Mouse (Mus musculus) kidney, postnatal 25 days (tissue): ENCODE measurements around the gene Rpap2.

Experiments used
- DNase-seq, 2 experiments: peaks; one replicate each; pipeline ENCODE4 v3.0.0; 2021; ENCODE audit warnings: mixed read lengths in 2 of 2

Gene Rpap2

DNA sequence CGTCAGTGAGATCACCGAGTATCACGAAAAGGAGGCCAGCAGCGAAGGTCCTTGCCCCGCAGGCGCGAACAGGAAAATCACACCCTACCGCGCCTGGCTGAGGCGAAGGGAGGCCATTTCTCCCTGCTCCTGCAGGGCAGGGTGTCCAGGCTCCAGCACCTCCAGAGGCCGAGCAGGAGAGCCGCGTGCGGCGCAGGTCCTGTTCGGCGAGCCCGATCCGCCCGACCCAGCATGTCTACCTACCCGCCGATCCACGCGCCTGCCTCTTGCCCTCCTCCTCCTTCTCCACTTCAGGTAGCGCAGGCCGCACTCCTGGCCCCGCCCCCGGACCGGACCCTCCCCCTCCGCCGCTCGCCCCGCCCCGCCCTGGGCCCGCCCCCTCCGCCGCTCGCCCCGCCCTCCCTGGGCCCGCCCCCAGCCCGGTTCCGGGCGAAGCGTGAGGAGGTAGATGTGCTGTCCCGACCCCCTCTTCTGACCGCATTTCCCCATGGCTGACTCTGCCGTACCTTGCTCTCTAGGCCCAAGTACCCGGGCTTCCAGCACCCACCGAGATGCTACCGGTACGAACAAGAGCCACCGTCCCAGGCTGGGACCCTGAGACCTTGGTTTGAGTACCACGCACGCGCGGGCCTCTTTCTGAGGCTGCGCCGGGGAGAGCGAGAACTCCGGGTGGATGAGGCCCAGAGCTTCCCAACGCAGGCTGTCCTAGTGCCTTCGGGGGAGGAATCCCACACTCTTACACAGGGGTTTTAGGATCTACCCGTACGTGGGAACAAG, at the start of gene Rpap2, which contains the start of gene Glmn:
Gene Rpap2, plus strand, starts transcription at position 73 of the 777 bp plus-strand sequence.
Gene Glmn, minus strand, starts transcription at position 588 of the 777 bp plus-strand sequence.
- DNase-seq = peak; percentile 89 to 94

DNA sequence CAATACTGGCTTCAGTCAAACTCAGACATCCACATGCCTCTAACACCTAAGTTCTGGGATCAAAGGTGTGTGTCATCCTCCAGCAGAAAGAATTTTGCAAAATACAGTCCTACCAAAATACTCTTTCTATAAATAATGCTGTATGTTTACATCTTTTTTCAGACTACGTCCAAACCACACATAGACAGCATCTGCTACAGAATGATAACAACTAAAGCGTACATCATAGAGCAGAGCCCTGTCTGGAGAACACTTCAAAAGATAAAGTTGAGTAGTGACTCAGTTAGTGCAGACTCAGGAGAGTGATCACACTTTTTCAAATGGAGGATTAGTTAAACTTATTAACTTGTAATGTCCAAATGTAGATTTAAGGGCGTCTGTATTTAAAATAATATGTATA, 49.2 kb upstream of the Rpap2 start:
- DNase-seq = no peak

DNA sequence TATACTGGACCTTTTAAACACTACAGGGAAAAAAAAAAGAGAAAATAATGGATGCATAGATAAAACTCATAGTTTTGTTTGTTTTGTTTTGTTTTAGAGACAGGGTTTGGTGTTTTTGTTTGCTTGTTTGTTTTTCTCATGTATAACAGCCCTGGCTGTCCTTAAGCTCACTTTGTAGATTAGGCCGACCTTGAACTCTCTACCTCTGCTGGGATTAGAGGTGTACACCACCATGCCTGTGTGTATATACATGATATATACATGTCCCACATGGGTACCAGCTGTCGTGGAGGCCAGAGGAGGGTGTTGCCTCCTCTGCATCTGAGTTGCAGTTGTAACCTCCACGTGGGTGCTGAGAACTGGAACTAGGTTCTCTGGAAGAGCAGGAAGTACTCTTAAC, 48.7 kb upstream of the Rpap2 start:
- DNase-seq = no peak

DNA sequence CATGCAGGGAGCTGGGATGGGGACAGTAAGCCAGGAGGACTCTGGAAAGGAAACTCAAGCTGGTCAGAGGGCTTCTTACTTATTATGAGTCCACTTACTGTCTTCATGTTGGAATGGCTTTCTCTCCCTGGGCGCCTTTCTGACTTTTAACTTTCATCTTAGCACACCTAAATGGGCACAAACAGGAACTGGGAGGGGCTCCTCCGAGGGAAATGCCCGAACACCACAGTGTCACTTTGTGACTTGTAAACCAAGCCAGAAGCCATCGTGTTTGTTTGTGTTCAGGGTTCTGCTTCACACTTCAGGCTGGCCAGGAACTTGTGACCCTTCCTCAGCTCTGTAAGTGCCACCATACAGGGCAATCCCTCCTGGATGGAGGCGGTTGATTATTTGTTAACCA, 42.8 kb upstream of the Rpap2 start:
- DNase-seq = no peak

DNA sequence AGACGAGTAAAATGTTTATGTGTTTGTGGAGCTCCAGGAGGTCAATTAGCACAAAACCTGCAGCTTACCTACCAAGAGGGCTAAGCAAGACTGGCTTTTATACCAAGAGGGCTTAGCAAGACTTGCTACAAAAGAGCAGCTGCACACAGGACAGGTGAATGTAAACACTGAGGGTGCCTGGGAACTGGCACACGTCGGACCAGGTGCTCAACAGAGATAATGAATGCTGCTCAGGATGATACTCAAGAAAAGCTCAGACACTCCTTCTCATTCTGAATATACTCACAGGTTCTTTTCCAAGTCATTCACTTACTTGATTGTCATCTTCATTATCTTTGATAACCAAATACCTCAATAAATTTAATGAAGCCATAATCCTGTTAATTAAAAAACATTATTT, 40.2 kb upstream of the Rpap2 start:
- DNase-seq = no peak

DNA sequence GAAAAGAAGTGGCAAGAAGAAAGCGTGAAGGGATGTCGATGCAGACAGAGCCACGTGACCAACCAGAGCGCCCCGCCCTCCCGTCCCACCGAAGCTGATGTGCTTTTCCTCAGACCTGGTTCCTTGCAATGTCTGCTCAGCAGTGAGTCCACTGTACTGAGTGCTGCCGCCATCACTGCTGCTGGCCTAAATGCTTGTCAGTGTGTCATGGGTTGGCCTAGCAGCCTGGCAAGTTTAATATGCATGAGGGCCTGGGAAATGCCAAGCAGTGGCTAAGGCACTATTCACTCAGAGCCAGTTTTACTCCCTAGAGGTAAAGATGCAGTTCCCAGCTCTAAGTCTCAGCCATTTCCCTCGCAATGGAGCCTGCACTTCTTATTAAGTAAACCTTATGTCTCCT, 28.0 kb upstream of the Rpap2 start:
- DNase-seq = no peak

DNA sequence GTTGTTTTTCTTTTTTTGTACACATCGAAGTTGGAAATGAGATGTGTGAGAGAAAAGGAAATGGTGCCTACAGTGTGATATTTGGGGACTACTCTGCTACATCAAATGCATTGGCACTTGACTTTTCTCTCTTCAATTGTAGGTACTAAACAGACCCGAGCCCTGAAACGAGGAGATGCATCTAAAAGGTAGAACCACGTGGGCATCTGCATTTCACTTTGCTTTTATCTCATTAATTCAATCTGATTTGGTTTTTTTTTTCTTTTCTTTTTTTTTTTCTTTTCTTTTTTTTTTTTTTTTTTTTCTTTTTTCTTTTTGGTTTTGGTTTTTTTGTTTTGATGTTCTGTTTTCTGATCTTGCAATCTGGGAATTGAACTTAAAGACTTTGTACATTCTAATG, 1.2 kb downstream of the Rpap2 start:
- DNase-seq = no peak

DNA sequence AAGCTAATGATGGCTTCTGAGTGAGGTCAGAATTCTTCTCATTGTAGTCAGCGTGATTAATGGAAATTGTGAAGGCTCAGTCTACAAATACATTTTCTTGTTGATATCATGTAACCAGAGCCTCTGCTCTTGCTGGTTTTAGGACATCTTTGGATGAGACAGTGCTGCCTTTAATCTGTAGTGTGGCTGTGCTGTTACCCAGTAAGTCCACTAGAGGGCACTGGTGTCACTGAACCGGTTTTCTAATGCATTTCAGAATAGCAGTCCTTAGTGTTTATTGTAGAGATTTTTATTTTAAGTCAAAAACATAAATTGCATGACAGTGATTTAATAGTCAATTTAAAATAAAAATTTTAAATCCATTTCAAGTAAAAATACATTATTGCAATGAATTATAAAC, 14.1 kb downstream of the Rpap2 start:
- DNase-seq = peak; percentile 43 to 59

DNA sequence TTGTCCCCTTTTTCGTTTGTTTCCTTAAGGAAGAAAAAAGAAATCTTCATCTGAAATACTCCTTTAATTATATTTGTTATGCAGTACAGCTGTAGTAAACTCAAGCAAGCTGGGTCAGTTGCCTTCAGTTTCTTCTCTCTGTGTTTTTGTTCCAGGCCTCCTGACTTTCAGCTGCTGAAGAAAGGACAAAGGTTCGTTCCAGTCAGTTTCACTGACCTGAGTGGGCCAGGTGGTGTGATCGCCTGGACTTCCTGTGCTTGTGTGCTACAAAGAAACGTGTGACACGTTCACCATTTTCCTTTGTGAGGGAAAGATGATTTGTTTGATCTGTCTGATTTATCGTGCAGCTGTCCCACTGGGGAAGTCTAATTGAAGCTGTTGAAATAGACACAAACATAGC, 20.8 kb downstream of the Rpap2 start:
- DNase-seq = peak in 1 of 2 experiments; percentile 6

DNA sequence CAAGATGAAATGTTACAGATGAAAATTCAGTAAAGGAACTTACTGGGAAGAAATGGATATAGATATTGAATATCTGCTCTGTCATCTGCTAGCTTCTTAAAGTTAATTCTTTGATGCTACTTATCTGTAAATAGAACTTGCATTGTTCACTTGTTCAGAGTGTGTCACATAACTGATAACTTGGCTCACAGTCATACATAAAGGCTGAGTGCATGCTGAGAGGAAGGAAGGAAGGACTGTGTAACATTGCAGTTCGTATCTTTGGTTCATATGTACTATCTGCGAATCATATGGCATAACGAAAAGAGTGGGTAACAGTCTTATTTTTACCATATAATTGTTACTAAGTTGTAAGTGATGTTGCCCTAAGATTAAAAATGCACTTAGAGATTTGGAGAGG, 24.2 kb downstream of the Rpap2 start:
- DNase-seq = no peak

DNA sequence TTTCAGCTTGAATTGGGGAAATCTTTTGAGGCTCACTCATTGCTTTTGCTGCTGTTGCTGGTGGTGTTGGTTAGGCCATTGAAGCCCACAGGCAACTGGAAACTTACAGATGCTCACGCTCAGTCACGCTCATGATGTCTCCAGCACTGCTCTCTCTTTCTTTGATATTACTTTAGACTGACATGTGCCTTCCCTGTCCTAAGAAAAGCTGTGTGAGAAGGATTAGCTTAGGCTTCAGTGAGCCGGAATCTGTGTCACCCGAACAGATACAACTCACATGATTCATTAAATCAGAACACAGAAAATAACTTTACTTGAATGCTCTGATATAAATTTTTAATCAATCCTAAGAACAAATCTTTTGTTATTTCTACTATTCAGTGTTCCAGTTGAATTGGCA, 36.5 kb downstream of the Rpap2 start:
- DNase-seq = no peak

DNA sequence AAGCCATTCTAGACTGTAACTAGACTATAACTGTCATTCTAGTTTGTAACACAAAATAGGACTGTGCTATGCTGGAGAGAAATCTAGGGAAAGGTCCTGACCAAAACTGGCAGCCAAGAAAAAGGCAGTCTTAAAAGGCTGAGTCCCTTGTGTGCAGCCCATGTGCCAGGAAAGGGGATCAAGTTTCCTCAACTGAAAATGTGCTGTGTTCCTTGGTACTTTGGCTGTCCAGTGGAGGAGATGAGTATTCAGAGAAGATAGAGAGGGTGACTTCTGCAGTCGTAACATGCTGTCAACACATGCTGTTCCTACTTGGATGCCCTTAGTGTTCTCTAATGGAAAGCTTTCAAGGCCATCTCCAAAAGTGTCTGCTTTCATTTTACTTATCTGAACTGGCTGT, 39.9 kb downstream of the Rpap2 start:
- DNase-seq = no peak

DNA sequence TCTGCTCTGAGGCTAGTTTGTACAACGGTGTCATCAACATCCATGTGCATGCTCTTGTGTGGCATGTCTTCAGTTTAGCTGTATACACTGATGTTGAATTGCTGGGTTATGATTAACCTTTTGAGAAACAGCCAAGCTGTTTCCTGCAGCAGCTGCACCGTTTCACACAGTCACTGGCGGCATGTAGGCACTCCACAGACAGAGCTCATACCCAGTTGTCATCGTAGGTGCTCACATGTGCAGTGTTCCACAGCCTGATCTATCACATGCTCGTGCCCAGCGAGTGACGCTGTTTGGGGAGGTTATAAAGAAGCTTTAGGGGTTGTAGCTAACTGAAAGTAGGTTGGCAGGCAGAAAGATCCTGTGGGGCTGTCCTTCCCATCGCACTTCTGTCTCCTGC, 41.2 kb downstream of the Rpap2 start:
- DNase-seq = no peak

DNA sequence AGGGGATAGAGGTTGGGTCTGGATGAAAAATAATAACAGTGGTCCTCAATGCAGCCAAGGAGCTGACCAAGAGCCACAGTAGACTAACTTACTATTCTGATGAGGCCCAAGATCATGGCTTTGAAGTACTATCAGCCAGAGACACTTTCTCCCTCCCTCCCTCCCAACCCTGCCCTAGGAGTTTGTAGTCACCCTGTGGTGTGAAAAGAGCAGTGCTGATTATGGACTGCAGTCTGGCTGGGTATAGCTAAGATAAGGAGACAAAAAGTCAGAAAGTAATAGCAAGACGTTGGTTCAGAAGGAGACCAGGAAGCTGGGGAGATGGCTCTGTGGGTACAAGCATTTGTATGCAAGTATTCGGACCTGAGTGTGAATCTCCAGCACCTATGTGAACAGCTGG, 47.4 kb downstream of the Rpap2 start:
- DNase-seq = no peak

DNA sequence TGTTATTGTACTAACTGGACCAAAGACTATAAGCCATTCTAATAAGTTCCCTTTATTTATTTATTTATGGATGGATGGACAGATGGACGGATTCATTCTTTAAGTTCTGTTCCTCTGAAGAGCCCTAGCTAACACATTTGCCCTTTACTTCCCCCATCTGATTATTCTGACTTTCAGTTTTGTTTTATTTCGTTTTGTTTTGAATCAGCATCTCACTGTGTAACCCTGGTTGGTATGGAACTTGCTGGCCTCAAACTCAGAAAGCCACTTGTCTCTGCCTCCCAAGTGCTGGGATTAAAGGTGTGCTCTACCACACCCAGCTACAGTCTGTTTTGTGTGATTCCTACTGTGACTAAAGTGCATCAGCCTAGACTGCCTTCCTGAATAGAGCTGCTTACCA, 48.8 kb downstream of the Rpap2 start:
- DNase-seq = no peak

DNA sequence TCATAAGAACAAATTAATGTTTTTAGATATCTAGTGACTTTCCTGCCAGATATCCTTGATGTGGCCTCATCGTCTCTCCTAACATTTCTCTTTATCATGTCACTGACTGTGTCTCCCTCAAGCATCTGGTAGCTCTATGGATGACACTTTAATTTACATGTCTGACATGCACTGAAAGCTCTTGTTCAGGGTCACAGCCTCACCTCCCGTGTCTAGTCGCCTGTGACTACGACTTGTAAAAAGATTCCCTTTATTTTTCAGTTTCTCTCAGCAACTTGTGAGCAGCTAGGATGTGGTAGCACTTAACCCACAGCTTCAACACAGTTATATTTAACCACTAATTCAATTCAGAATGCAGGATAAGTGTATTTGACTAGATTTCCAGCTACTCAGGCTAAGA, 50.4 kb downstream of the Rpap2 start:
- DNase-seq = no peak

DNA sequence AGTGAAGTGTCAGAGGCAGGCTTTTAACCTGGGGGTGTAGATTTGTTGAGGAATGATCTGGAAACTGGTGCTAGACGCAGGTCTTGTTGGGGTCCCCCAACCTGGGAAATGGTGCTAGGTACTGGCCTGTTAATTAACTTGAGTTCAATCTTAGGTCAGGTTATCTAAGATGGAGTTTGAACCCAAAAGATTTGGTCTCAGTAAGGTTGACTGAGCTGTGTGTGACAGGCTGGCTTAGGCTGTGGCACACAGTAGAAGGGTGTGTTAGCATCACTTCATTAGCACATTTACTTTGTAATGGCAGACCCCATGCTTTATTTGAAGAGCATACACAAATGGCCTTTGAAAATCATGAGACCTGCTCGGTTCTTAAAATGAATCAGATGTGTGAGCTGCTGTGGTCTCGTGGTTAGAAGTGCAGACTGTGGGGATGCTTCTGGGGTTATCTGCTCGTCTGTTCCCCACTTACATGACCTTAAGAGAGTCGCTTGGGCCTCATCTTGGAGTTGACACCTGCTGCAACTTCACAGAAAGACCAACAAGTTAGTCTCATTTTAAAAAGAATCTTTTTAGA, 51.5 kb downstream of the Rpap2 start:
- DNase-seq = no peak

DNA sequence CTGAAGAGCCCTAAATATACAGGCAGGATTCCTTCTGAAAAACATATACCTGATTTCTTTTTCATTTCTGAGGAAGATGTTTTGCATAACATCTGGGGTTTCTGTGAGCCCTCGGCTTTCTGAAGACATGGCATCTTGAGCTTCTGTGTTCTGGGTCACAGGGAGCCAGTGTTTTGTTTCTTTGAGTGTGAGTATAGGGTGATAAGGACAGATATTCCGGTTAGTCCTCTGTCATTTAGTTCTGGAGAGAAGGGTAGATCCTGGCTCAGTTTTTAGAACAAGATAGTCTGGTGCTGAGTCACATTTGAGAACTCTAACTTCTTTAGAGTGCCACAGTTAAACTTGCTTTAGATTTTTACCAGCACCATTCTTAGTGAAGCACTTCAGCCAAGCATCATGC, 52.5 kb downstream of the Rpap2 start:
- DNase-seq = no peak

DNA sequence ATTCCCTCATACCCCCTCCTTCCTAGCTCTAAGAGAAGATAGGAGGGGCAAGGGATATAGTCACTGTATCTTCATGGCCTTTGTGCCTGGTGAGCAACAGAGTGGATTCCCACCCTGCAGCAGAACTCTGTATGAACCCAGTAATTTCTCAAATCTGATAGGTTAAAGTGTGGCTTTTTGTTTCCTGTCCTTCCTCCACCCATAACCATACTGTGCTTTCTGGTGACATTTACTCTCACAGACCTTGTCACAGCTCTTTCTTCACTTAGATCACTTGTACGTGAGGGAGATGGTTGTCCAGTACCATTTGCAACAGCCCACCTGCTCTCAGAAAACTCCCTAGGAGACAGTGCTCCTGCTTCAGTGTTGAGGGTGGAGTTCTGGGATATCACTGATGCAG, 53.3 kb downstream of the Rpap2 start:
- DNase-seq = no peak

DNA sequence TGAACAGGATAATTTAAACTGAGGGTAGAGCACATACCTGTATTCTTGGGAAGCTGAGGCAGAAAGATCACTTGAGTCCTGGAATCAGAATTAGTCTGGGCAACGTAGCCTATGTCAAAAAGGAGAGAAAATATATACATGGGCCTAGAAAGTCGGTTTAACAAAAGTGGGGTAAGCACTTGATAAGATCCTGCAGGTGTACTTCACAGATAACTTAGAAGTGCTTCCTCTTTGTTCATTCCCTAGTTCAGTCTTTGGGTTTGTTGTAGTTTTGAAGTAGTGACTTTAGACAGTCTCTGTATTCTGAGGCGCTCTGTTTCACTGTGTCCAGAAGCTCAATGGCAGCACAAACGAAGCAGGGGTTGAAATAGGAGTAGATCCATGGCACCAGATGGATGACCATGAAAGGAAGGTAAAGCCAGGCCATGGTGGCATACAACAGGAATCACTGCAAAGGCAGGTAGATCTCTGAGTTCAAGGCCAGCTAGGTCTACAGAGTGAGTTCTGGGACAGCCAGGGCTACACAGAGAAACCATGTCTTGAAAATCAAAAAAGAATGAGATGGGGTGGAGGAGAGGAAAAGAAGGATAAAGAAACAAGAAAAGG, 55.0 kb downstream of the Rpap2 start:
- no peak for DNase-seq

DNA sequence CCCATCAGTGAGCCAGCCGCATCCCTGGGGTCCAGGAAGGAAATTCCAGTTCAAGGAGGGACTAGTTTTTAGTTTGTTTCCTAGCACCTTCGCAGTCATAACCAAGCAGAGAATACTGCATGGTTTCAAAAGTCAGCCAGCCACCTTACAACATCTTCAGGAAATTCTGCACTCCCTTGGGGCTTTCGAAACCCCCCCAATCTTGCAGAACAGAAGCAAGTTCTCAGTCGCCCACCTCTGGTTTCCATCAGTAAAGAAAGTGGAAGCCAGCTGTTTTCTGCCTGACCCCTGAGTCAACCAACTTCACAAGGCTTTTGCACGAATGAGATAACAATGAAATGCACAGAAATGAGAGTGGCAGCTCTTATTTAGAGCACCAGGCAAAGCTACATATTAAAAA, 81.2 kb downstream of the Rpap2 start:
- DNase-seq = no peak

DNA sequence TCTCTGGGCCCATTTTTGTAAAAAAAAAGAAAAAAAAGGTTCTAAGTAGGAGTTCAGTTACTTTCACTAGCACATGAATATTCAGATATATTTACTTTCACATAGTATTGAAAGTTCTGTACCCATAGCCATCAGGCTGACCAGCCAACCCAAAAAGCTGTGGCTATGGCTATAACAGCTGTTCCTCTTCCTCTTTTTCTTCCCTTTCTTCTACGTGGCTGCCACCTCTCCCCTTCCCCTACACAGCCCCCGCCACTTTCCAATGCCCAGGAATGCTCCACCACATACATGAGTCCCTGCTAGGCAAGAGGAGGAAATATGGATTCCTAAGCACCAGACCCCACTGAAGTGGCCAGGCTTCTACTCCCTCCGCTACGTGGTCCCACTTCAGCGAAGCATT, 84.1 kb downstream of the Rpap2 start:
- DNase-seq = no peak

DNA sequence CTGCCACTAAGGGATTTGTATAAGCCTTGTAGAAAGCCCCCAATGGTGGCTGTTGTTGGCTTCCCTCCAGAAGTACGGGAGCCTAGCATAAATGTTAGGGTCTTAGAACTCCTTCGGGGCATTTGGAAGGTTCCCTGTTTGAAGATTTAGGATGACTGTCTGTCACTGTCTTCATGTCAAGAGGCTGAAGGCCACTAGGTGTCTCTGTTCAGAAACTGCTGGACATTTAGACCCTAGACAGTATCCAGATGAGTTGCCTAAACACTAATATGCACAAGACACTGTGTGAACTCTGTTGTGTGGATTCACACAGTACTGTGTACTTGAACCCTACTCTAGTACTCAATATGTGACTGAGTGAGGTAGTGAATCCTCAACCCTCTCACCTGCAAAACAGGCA, 87.2 kb downstream of the Rpap2 start:
- DNase-seq = no peak

DNA sequence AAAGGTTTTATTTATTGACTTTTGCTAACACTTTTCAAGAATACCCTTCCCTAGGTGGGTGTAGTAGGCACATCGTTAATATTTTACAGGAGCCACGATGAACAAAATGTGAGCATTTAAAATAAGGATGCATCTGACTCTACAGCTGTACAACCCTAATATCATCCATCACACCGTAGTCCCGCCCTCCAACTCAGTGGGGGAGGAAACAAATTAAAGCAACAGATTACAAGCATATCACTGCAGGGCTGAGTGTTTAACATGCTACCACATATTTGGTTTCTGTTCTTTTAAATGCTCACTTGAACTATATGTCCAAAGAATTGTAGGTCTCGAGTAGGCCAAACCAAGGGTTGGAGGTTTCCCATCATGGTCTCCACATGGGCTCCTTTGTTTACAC, 90.0 kb downstream of the Rpap2 start:
- no peak for DNase-seq
